In the genomic region with DNA sequence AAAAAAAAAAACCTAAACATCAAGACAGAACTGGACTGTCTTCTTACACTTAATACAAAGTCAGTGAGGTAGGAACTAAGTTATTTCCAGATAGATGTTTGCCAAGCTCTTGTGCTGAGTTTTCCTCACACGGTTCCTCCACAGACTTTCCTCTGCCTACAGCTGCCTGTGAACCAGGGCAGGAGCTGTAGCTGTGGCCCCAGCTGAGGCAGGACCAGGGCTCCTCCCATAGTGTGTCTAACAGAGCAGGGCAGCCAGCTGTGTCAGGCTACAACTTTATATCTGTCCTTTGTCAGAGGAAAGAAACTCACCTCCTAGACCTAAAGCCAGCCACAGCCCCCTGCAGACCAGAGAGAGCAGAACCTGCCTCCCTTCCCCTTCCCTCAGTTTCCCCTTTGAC, we compare ENCODE assay signal across 13 mouse cellular contexts. TPM values are rescaled to one million over a fixed set of nuclear protein-coding genes. Genes with fewer than 3 reads are reported as not detected.
DNase-seq lines count a peak whose midpoint lies in the region; ATAC-seq and TF ChIP-seq lines count a peak whose summit lies in the region.
"Not testable (repeated sequence)": the region's sequence is repeated elsewhere in the genome, so short reads cannot be mapped to it uniquely, and the experiment has no call there.
"Had no signal": no experiment of that assay in that cellular context is flagged by ENCODE, and none has a peak within 500 bp of the region (broad histone marks: within the 10 kb centered on the region; RNA-seq: fewer than 3 reads in every experiment).

No protein-coding gene starts in this region.

- TF ChIP-seq POLR2A in CH12.LX (IDR thresholded peaks at IDR 0.05; ENCODE audit: low read depth, low read length); bone marrow macrophage, adult 2 months (IDR thresholded peaks at IDR 0.05; ENCODE audit: borderline replicate concordance, low read depth, low read length): not testable (repeated sequence)

- not testable (repeated sequence) for ATAC-seq in heart, embryonic 15.5 days (replicated peaks; ENCODE audit: insufficient number of reproducible peaks, insufficient read depth, low FRiP score, low read depth)
- ATAC-seq in kidney, embryonic 16.5 days (ENCODE audit: low FRiP score, low TSS enrichment), result 0 out of 2 replicates have a peak, but pooled peaks have one; percentile 54
- ATAC-seq in lung, embryonic 14.5 days (ENCODE audit: insufficient read depth), result peak; percentile 69

- WGBS in heart, embryonic 15.5 days, result 30% methylated on average over 1 of the region's 1 CpGs
- WGBS in kidney, embryonic 16.5 days, result 57% methylated on average over 1 of the region's 1 CpGs
- WGBS in lung, embryonic 14.5 days, result 15% methylated on average over 1 of the region's 1 CpGs

- H3K4me2 ChIP-seq in CH12.LX (ENCODE audit: insufficient read depth, low read depth, poor library complexity, severe bottlenecking), result peak overlapping the region; percentile 22; the same call in 1 of the 2 replicates
- H3K4me2 ChIP-seq in heart, embryonic 15.5 days; kidney, embryonic 16.5 days (replicated peaks; ENCODE audit: low read depth, low read length); lung, embryonic 14.5 days: not testable (repeated sequence)

- TF ChIP-seq EP300 in CH12.LX (IDR thresholded peaks at IDR 0.05; ENCODE audit: low read length), result not testable (repeated sequence)

- dilution Hi-C loops in CH12.LX (cut with MboI; ENCODE audit: extremely low pct_ligation_motif_present, extremely low pct_unique_long_range_greater_than_20kb, low sequenced_read_pairs), result not testable (repeated sequence)

- TF ChIP-seq CTCF in CH12.LX (conservative IDR thresholded peaks at IDR 0.05 in 1 of 2, IDR thresholded peaks at IDR 0.05 in 1 of 2; ENCODE audit: low read depth in 2 of 2, low read length in 2 of 2); bone marrow macrophage, adult 2 months (IDR thresholded peaks at IDR 0.05; ENCODE audit: low read depth, low read length); lung, embryonic 14.5 days (IDR thresholded peaks at IDR 0.05; ENCODE audit: low read depth): not testable (repeated sequence)

- peaks cover 0 to 26% of the 10 kb centered on the region in 2 experiments; a peak in 2 of 4 replicates for H3K4me1 ChIP-seq in CH12.LX (ENCODE audit: control insufficient read depth in 1 of 2, insufficient read depth in 2 of 2)
- peaks cover 30% of the 10 kb centered on the region for H3K4me1 ChIP-seq in bone marrow macrophage, adult 2 months (ENCODE audit: control insufficient read depth, insufficient read depth, low read length)
- not testable (repeated sequence) for H3K4me1 ChIP-seq in heart, embryonic 15.5 days (replicated peaks); kidney, embryonic 16.5 days (ENCODE audit: insufficient read depth, low read length); lung, embryonic 14.5 days (ENCODE audit: insufficient read depth)
- peaks cover 31% of the 10 kb centered on the region for H3K4me1 ChIP-seq in megakaryocyte, embryonic 14.5 days

- not testable (repeated sequence) for H3K4me3 ChIP-seq in CH12.LX (replicated peaks in 1 of 3; ENCODE audit: low read depth in 2 of 3, low read length in 2 of 3, poor library complexity in 1 of 3); bone marrow macrophage, adult 2 months (ENCODE audit: insufficient read depth, low read length); heart, embryonic 15.5 days; kidney, embryonic 16.5 days (ENCODE audit: low read length); lung, embryonic 14.5 days (ENCODE audit: low read depth, low read length)
- peak overlapping the region; percentile 62 for H3K4me3 ChIP-seq in megakaryocyte, embryonic 14.5 days (replicated peaks)

- H3K9ac ChIP-seq in CH12.LX (ENCODE audit: insufficient read depth, low read depth); heart, embryonic 15.5 days; kidney, embryonic 16.5 days (replicated peaks; ENCODE audit: low read length); lung, embryonic 14.5 days: not testable (repeated sequence)

- not testable (repeated sequence) for H3K79me2 ChIP-seq in CH12.LX (replicated peaks; ENCODE audit: control insufficient read depth, extremely low read depth, insufficient read depth, poor library complexity, severe bottlenecking)

- not testable (repeated sequence) for TF ChIP-seq RAD21 in CH12.LX (IDR thresholded peaks at IDR 0.05; ENCODE audit: low read depth, low read length)

- DNase-seq in CH12.LX (ENCODE audit: extremely low read depth), result peak; percentile 13
- peak; percentile 6 for DNase-seq in lung, embryonic 14.5 days
- peak; percentile 35 for DNase-seq in thymus, postnatal 0 days (ENCODE audit: low spot score)

- H3K9me3 ChIP-seq in CH12.LX (replicated peaks; ENCODE audit: low read length); heart, embryonic 15.5 days (replicated peaks); kidney, embryonic 16.5 days (ENCODE audit: low read length); lung, embryonic 14.5 days (ENCODE audit: low read depth, low read length); megakaryocyte, embryonic 14.5 days: not testable (repeated sequence)

- H3K27ac ChIP-seq in CH12.LX (ENCODE audit: insufficient read depth, low read depth); kidney, embryonic 16.5 days (ENCODE audit: low read length): not testable (repeated sequence)
- H3K27ac ChIP-seq in bone marrow macrophage, adult 2 months (ENCODE audit: insufficient read depth, low read depth, low read length), result peak overlapping the region; percentile 22; the same call in 1 of the 2 replicates
- H3K27ac ChIP-seq in heart, embryonic 15.5 days, result peak overlapping the region; percentile 61
- H3K27ac ChIP-seq in lung, embryonic 14.5 days (ENCODE audit: low read depth), result peak overlapping the region; percentile 63

- H3K36me3 ChIP-seq in CH12.LX (replicated peaks in 1 of 2; ENCODE audit: control insufficient read depth in 1 of 2, insufficient read depth in 1 of 2, low read length in 1 of 2); heart, embryonic 15.5 days; kidney, embryonic 16.5 days (ENCODE audit: insufficient read depth, low read length); lung, embryonic 14.5 days (ENCODE audit: insufficient read depth); megakaryocyte, embryonic 14.5 days (replicated peaks; ENCODE audit: low read length): not testable (repeated sequence)

- in situ Hi-C loops in CH12.LX (cut with MboI; ENCODE audit: low pct_ligation_motif_present, low pct_unique_long_range_greater_than_20kb, low sequenced_read_pairs), result not testable (repeated sequence)

- not testable (repeated sequence) for H3K27me3 ChIP-seq in CH12.LX (replicated peaks); heart, embryonic 15.5 days; kidney, embryonic 16.5 days (ENCODE audit: insufficient read depth, low read length); lung, embryonic 14.5 days (ENCODE audit: insufficient read depth, low read length); megakaryocyte, embryonic 14.5 days (replicated peaks)

TF ChIP-seq in CH12.LX, 34 proteins besides CTCF, POLR2A, EP300 and RAD21:
- TF ChIP-seq ZNF384 (IDR thresholded peaks at IDR 0.05; ENCODE audit: low read depth, low read length), result peak; percentile 58

RNA-seq across cellular contexts. Expression of a gene that starts 52.5 kb away (rescaled TPM):
- total RNA-seq in CH12.LX (2012; rRNA removed) (1.3 and 2.0 TPM in 2 replicates), CH12.LX (2014; rRNA removed) (1.5 TPM in 2 replicates)
- polyA plus RNA-seq in CH12.LX (2012; ENCODE audit: insufficient read length, low read depth), result 0.84 and 2.1 TPM in 2 replicates
- 3.7 and 5.6 TPM in 2 replicates for polyA plus RNA-seq in bone marrow macrophage, adult 2 months (2012; ENCODE audit: insufficient read depth, insufficient read length, missing spikeins)
- polyA plus RNA-seq in heart, embryonic 15.5 days (2015; fragmentation: Nextera tagmentation; extraction: Ambion mirVana), result 1.7 and 3.4 TPM in 2 replicates
- polyA plus RNA-seq in kidney, embryonic 16.5 days (2015; fragmentation: Nextera tagmentation; extraction: Ambion mirVana), result 0.63 and 0.86 TPM in 2 replicates
- 1.0 and 1.6 TPM in 2 replicates for polyA plus RNA-seq in lung, embryonic 14.5 days (2014; fragmentation: Nextera tagmentation; extraction: Ambion mirVana)
- 0.53 TPM in 1 of 2 replicates, not detected in the other for polyA plus RNA-seq in megakaryocyte, embryonic 14.5 days (2012; ENCODE audit: insufficient read depth, low replicate concordance)
- polyA plus RNA-seq in thymus, postnatal 0 days (2015; fragmentation: Nextera tagmentation; extraction: Ambion mirVana), result 34.8 and 40.5 TPM in 2 replicates
- total RNA-seq: ES-E14 had no signal

RNA-seq across cellular contexts. Expression of a gene that starts 52.5 kb away (rescaled TPM):
- total RNA-seq in CH12.LX (2012; rRNA removed), result 0.08 and 0.21 TPM in 2 replicates
- total RNA-seq in CH12.LX (2014; rRNA removed), result 0.14 and 0.44 TPM in 2 replicates
- polyA plus RNA-seq in CH12.LX (2012; ENCODE audit: insufficient read length, low read depth), result 0.93 TPM in 1 of 2 replicates, not detected in the other
- polyA plus RNA-seq in bone marrow macrophage, adult 2 months (2012; ENCODE audit: insufficient read depth, insufficient read length, missing spikeins), result not detected in 2 replicates
- polyA plus RNA-seq in heart, embryonic 15.5 days (2015; fragmentation: Nextera tagmentation; extraction: Ambion mirVana), result 0.10 TPM in 1 of 2 replicates, not detected in the other
- not detected in 2 replicates for polyA plus RNA-seq in kidney, embryonic 16.5 days (2015; fragmentation: Nextera tagmentation; extraction: Ambion mirVana)
- polyA plus RNA-seq in lung, embryonic 14.5 days (2014; fragmentation: Nextera tagmentation; extraction: Ambion mirVana), result 0.29 TPM in 1 of 2 replicates, not detected in the other
- polyA plus RNA-seq in megakaryocyte, embryonic 14.5 days (2012; ENCODE audit: insufficient read depth, low replicate concordance), result 0.36 TPM in 1 of 2 replicates, not detected in the other
- 0.56 TPM in 1 of 2 replicates, not detected in the other for polyA plus RNA-seq in thymus, postnatal 0 days (2015; fragmentation: Nextera tagmentation; extraction: Ambion mirVana)
- total RNA-seq: ES-E14; layer of hippocampus, postnatal 10 days; left cerebral cortex, adult 2 months; left cerebral cortex, postnatal 36 days had no signal
- polyA plus RNA-seq: midbrain, embryonic 11.5 days; midbrain, postnatal 0 days had no signal
